Mouse (Mus musculus): ENCODE results near the gene Prkar2a. TPM values are rescaled to one million over a fixed set of nuclear protein-coding genes. Genes with fewer than 3 reads are reported as not detected.

Gene Prkar2a
- polyA plus RNA-seq, 1 experiment from 2014 or later = 45.0 TPM

DNA sequence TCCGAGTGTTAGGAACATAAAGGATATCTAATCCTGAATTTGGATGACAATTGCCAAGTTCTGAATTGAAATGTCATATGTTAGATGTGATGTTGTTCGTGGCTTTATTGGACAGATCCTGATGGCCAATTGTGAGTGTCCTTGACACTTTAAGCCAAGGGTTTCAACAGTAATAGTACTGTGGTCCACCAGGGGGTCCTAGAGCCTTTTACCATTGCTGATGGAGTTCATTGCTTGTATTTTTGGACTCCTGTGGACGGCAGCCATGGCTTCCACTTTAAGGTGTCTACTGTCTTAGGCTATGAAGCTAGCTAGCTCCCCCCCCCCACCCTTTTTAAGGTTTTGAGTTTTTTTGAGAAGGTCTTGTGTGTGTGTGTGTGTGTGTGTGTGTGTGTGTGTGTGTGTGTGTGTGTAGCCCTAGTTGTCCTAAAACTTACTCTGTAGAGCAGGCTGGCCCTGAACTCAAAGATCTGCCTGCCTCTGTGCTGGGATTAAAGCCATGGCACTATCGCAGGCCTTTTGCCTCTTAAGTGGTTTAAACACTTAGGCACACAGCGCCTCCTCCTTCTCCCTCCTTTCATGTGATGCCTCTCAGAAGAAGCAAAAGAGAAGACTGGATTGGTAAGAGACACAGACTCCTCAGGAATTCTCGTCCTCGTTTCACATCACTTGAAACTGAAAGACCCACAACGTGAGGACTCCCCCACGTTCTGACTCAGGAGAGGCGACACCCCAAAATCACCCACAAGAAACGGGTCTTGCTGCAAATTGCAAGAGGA, 63.2 kb downstream of the Prkar2a start:
- Histone ChIP-seq H3K9me3 (ENCODE audit: control insufficient read depth, low read length) (no peaks in the 10 kb centered on the region), H3K4me3 (ENCODE audit: low read depth, low read length) (no peak overlapping the region), H3K4me2 (replicated peaks; ENCODE audit: low read depth, low read length) (no peak overlapping the region), H3K9ac (ENCODE audit: low read depth, low read length) (no peak overlapping the region), H3K4me1 (replicated peaks; ENCODE audit: control insufficient read depth, insufficient read depth, low read length) (no peaks in the 10 kb centered on the region), H3K27me3 (ENCODE audit: control insufficient read depth, insufficient read depth, low read length) (no peaks in the 10 kb centered on the region), H3K27ac (ENCODE audit: low read depth, low read length) (no peak overlapping the region), H3K36me3 (ENCODE audit: control insufficient read depth, insufficient read depth, low read length) (no peaks in the 10 kb centered on the region)
- DNase-seq (ENCODE audit: low spot score) = no peak
- ATAC-seq (ENCODE audit: low FRiP score) = no peak
- WGBS = 92% methylated on average over 11 of the region's 11 CpGs

DNA sequence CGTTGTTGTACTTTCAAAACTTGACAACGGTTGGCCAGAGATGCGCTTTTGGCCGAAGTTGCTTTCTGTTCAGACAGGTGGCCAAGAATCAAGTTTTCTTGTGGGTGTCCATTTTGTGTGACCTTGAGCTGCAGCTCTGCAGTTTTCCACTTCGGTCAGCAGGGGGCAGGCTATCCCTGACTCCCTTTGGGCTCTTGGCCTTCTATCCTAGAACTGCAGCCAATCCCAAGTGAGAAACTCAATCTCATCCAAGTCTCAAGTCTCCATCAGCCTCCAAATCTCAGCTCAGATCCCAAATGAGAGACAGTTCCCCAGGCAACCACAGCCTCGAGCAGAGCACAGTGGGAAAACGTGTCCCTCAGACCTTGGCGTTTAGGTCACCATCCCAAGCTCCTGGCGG, 64.2 kb downstream of the Prkar2a start:
- ATAC-seq (ENCODE audit: low FRiP score) (no peak), DNase-seq (ENCODE audit: low spot score) (peak; percentile 76)
- no peak overlapping the region for H3K4me2 ChIP-seq (replicated peaks; ENCODE audit: low read depth, low read length)
- H3K27me3 ChIP-seq (ENCODE audit: control insufficient read depth, insufficient read depth, low read length) = no peaks in the 10 kb centered on the region
- H3K4me1 ChIP-seq (replicated peaks; ENCODE audit: control insufficient read depth, insufficient read depth, low read length) = no peaks in the 10 kb centered on the region
- H3K4me3 ChIP-seq (ENCODE audit: low read depth, low read length) = no peak overlapping the region
- no peaks in the 10 kb centered on the region for H3K9me3 ChIP-seq (ENCODE audit: control insufficient read depth, low read length)
- no peak overlapping the region for H3K27ac ChIP-seq (ENCODE audit: low read depth, low read length)
- H3K9ac ChIP-seq (ENCODE audit: low read depth, low read length) = no peak overlapping the region
- no peaks in the 10 kb centered on the region for H3K36me3 ChIP-seq (ENCODE audit: control insufficient read depth, insufficient read depth, low read length)
- WGBS = 64% methylated on average over 9 of the region's 9 CpGs

DNA sequence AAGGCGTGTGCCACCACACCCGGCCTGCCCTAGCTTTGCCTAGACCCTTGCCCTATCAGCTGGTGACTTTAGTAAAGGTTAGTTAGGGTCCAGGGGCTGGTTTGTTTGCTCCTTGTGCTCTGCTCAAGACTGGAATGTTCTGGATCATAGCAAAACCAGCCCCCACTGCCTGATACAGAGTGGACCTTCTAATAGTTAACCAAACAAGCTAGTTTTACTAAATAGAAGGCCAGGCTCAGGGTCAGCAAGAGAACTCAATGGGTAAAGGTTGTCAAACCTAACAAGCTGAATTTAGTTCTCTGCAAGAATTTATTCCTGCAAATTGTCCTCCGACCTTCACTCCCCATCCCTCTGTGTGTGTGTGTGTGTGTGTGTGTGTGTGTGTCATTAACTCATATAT, 64.9 kb downstream of the Prkar2a start:
- Histone ChIP-seq H3K4me2 (replicated peaks; ENCODE audit: low read depth, low read length) (no peak overlapping the region), H3K27me3 (ENCODE audit: control insufficient read depth, insufficient read depth, low read length) (no peaks in the 10 kb centered on the region), H3K27ac (ENCODE audit: low read depth, low read length) (no peak overlapping the region), H3K4me1 (replicated peaks; ENCODE audit: control insufficient read depth, insufficient read depth, low read length) (no peaks in the 10 kb centered on the region), H3K9me3 (ENCODE audit: control insufficient read depth, low read length) (no peaks in the 10 kb centered on the region), H3K9ac (ENCODE audit: low read depth, low read length) (no peak overlapping the region), H3K4me3 (ENCODE audit: low read depth, low read length) (no peak overlapping the region), H3K36me3 (ENCODE audit: control insufficient read depth, insufficient read depth, low read length) (no peaks in the 10 kb centered on the region)
- 87% methylated on average over 3 of the region's 3 CpGs for WGBS
- ATAC-seq (ENCODE audit: low FRiP score) (no peak), DNase-seq (ENCODE audit: low spot score) (no peak)

DNA sequence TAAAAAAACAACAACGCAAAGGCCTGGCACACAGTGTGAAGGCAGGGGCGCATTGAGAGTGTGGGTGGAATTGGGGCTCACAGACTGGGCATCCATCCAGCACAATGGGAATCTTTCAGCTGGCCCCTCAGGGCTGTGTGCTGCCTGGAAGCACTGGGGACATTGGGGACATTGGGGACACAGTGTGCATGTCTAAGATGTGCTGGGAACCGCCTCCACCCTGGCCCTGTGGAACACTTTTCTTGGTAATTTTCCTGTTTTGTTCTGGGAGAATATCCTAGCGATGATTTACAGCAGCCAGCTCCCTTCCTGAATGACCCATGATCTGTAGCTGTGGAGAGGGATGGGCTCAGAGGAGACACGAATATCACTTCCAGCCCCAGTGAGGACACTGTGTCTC, 65.3 kb downstream of the Prkar2a start:
- H3K4me3 ChIP-seq (ENCODE audit: low read depth, low read length) = no peak overlapping the region
- no peak for DNase-seq (ENCODE audit: low spot score)
- H3K4me2 ChIP-seq (replicated peaks; ENCODE audit: low read depth, low read length) = no peak overlapping the region
- H3K9me3 ChIP-seq (ENCODE audit: control insufficient read depth, low read length) = no peaks in the 10 kb centered on the region
- no peak for ATAC-seq (ENCODE audit: low FRiP score)
- H3K36me3 ChIP-seq (ENCODE audit: control insufficient read depth, insufficient read depth, low read length) = no peaks in the 10 kb centered on the region
- H3K27me3 ChIP-seq (ENCODE audit: control insufficient read depth, insufficient read depth, low read length) = no peaks in the 10 kb centered on the region
- 94% methylated on average over 5 of the region's 5 CpGs for WGBS
- no peak overlapping the region for H3K27ac ChIP-seq (ENCODE audit: low read depth, low read length)
- no peaks in the 10 kb centered on the region for H3K4me1 ChIP-seq (replicated peaks; ENCODE audit: control insufficient read depth, insufficient read depth, low read length)
- no peak overlapping the region for H3K9ac ChIP-seq (ENCODE audit: low read depth, low read length)

DNA sequence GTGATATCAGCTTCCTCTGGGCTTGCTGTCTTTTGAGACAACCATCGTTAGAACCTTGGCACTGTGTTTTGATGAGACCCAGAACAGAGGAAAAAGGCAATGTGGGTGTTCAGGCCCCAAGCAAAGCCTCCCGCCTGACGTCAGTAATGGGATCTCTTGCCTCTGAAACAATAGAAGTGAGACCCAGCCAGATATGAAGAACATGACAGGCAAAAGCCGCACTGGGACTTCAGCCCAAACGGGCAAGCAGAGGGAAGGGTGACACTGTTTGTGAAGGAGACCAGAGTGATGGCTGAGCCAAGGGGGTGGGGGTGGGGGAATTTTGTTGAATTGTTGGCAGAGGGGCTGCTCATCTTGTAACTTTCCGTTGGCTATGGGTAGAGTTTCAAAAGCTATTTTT, 68.3 kb downstream of the Prkar2a start:
- DNase-seq (ENCODE audit: low spot score) = no peak
- no peak for ATAC-seq (ENCODE audit: low FRiP score)

DNA sequence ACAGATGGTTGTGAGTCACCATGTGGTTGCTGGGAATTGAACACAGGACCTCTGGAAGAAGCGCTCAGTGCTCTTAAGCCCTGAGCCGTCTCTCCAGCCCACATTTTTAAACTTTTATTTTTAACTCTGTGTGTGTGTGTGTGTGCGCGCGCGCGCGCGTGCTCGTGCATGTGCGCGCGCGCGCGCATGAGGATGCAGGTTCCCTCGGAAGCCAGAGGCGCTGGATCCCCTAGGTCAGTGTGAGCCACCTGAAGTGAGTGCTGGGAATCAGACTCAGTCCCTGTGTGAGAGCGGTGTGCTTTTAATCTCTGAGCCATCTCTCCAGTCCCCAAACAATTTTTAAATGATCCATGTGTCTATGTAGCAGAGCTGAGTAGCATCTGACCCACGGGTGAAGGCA, 70.0 kb downstream of the Prkar2a start:
- Histone ChIP-seq H3K4me3 (ENCODE audit: low read depth, low read length) (no peak overlapping the region), H3K9me3 (ENCODE audit: control insufficient read depth, low read length) (no peaks in the 10 kb centered on the region), H3K36me3 (ENCODE audit: control insufficient read depth, insufficient read depth, low read length) (no peaks in the 10 kb centered on the region), H3K4me1 (replicated peaks; ENCODE audit: control insufficient read depth, insufficient read depth, low read length) (no peaks in the 10 kb centered on the region), H3K27me3 (ENCODE audit: control insufficient read depth, insufficient read depth, low read length) (no peaks in the 10 kb centered on the region), H3K27ac (ENCODE audit: low read depth, low read length) (no peak overlapping the region), H3K9ac (ENCODE audit: low read depth, low read length) (no peak overlapping the region), H3K4me2 (replicated peaks; ENCODE audit: low read depth, low read length) (no peak overlapping the region)
- WGBS = 95% methylated on average over 20 of the region's 20 CpGs
- DNase-seq (ENCODE audit: low spot score) (no peak), ATAC-seq (ENCODE audit: low FRiP score) (no peak)

More for the DNA sequence above, 68.3 kb downstream of the Prkar2a start:
- no peak overlapping the region for H3K27ac ChIP-seq (ENCODE audit: low read depth, low read length)
- H3K27me3 ChIP-seq (ENCODE audit: control insufficient read depth, insufficient read depth, low read length) = no peaks in the 10 kb centered on the region
- no peak overlapping the region for H3K4me2 ChIP-seq (replicated peaks; ENCODE audit: low read depth, low read length)
- no peak overlapping the region for H3K9ac ChIP-seq (ENCODE audit: low read depth, low read length)
- H3K4me3 ChIP-seq (ENCODE audit: low read depth, low read length) = no peak overlapping the region
- 74% methylated on average over 6 of the region's 6 CpGs for WGBS
- H3K4me1 ChIP-seq (replicated peaks; ENCODE audit: control insufficient read depth, insufficient read depth, low read length) = no peaks in the 10 kb centered on the region
- no peaks in the 10 kb centered on the region for H3K9me3 ChIP-seq (ENCODE audit: control insufficient read depth, low read length)
- no peaks in the 10 kb centered on the region for H3K36me3 ChIP-seq (ENCODE audit: control insufficient read depth, insufficient read depth, low read length)

DNA sequence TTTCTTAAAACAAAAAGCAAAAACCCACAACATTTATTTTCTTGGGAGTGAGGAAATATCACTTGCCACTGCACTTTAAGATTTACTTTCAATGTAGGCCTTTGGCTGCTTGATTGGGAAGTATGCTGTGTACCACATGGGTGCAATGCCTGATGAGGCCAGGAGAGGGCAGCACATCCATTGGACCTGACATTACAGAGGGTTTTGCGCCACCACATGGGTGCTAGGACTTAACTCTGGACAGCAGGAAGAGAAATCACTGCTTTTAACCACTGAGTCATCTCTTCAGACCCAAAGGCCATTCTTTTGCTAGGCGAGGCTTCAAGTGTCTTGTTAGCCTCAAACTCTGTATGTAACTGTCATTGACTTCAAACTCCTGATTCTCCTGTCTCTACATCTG, 70.7 kb downstream of the Prkar2a start:
- H3K9ac ChIP-seq (ENCODE audit: low read depth, low read length) = no peak overlapping the region
- no peak overlapping the region for H3K4me3 ChIP-seq (ENCODE audit: low read depth, low read length)
- ATAC-seq (ENCODE audit: low FRiP score) = no peak
- H3K27me3 ChIP-seq (ENCODE audit: control insufficient read depth, insufficient read depth, low read length) = no peaks in the 10 kb centered on the region
- no peak overlapping the region for H3K27ac ChIP-seq (ENCODE audit: low read depth, low read length)
- H3K9me3 ChIP-seq (ENCODE audit: control insufficient read depth, low read length) = no peaks in the 10 kb centered on the region
- H3K4me2 ChIP-seq (replicated peaks; ENCODE audit: low read depth, low read length) = no peak overlapping the region
- no peaks in the 10 kb centered on the region for H3K4me1 ChIP-seq (replicated peaks; ENCODE audit: control insufficient read depth, insufficient read depth, low read length)
- no peaks in the 10 kb centered on the region for H3K36me3 ChIP-seq (ENCODE audit: control insufficient read depth, insufficient read depth, low read length)
- WGBS = 48% methylated on average over 2 of the region's 2 CpGs
- peak; percentile 55 for DNase-seq (ENCODE audit: low spot score)

DNA sequence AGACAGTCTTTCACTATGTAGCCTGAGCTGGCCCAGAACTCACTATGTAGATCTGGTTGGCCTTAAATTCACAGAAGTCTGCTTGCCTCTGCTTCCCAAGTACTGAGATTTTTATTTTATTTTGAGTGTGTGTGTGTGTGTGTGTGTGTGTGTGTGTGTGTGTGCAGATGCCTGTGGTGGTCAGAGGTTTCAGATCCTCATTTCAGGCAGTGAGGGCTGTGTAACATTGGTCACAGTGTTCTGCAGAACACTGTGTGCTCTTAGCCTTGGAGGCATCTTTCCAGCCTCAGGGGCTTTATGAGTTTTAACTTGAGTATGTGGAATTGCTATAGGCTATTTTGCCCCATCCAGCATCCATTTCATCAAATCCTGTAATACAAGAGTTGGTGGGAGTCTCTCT, 72.4 kb downstream of the Prkar2a start:
- no peak overlapping the region for H3K4me3 ChIP-seq (ENCODE audit: low read depth, low read length)
- H3K4me2 ChIP-seq (replicated peaks; ENCODE audit: low read depth, low read length) = no peak overlapping the region
- no peak for DNase-seq (ENCODE audit: low spot score)

DNA sequence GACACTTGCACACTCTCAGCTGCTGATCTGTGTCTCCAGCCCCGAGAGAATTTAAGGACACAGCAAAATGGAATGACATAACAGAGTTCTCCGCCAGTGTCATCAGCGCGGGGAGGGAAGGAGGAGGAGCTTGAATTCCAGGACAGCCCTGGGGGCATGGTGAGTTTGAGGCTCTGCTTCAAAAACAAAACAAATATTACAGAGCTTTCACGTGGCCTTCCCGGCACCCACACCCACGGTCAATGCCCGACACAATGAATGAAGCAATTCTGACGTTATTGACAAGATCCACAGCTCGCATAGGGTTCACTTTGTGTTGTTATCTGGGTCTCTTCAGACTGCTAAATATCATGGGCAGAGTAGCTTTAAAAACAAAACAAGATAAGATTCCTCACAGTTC, 75.9 kb downstream of the Prkar2a start:
- Histone ChIP-seq H3K9me3 (ENCODE audit: control insufficient read depth, low read length) (no peaks in the 10 kb centered on the region), H3K36me3 (ENCODE audit: control insufficient read depth, insufficient read depth, low read length) (no peaks in the 10 kb centered on the region), H3K9ac (ENCODE audit: low read depth, low read length) (no peak overlapping the region), H3K27me3 (ENCODE audit: control insufficient read depth, insufficient read depth, low read length) (no peaks in the 10 kb centered on the region), H3K4me2 (replicated peaks; ENCODE audit: low read depth, low read length) (no peak overlapping the region), H3K4me1 (replicated peaks; ENCODE audit: control insufficient read depth, insufficient read depth, low read length) (no peaks in the 10 kb centered on the region), H3K4me3 (ENCODE audit: low read depth, low read length) (no peak overlapping the region), H3K27ac (ENCODE audit: low read depth, low read length) (no peak overlapping the region)
- DNase-seq (ENCODE audit: low spot score) (no peak), ATAC-seq (ENCODE audit: low FRiP score) (no peak)
- 83% methylated on average over 10 of the region's 10 CpGs for WGBS

More for the DNA sequence above, 72.4 kb downstream of the Prkar2a start:
- H3K4me1 ChIP-seq (replicated peaks; ENCODE audit: control insufficient read depth, insufficient read depth, low read length) = no peaks in the 10 kb centered on the region
- ATAC-seq (ENCODE audit: low FRiP score) = no peak
- no peak overlapping the region for H3K27ac ChIP-seq (ENCODE audit: low read depth, low read length)
- H3K9ac ChIP-seq (ENCODE audit: low read depth, low read length) = no peak overlapping the region
- H3K36me3 ChIP-seq (ENCODE audit: control insufficient read depth, insufficient read depth, low read length) = no peaks in the 10 kb centered on the region
- H3K27me3 ChIP-seq (ENCODE audit: control insufficient read depth, insufficient read depth, low read length) = no peaks in the 10 kb centered on the region
- no peaks in the 10 kb centered on the region for H3K9me3 ChIP-seq (ENCODE audit: control insufficient read depth, low read length)

Measured in hindbrain, embryonic 11.5 days (tissue).